Mouse (Mus musculus): ENCODE data around the gene Fbxo10. TPM values are rescaled to one million over a fixed set of nuclear protein-coding genes. Genes with fewer than 3 reads are reported as not detected.
"Not testable (repeated sequence)": the region's sequence is repeated elsewhere in the genome, so short reads cannot be mapped to it uniquely, and the experiment has no call there.

Gene Fbxo10
- total RNA-seq, 2 experiments from 2014 or later: 31.6 to 35.5 TPM

- peak in 1 of 2 experiments; percentile 27 for DNase-seq (ENCODE audit: low spot score in 2 of 2)
These were observed 36.4 kb downstream of the Fbxo10 start for GRCm38 (mm10) chr4:45047956-45048355.

GRCm38 (mm10) chr4:45047286-45047887 lies 37.0 kb downstream of the Fbxo10 start:
- DNase-seq (ENCODE audit: low spot score in 2 of 2): no peak

DNA sequence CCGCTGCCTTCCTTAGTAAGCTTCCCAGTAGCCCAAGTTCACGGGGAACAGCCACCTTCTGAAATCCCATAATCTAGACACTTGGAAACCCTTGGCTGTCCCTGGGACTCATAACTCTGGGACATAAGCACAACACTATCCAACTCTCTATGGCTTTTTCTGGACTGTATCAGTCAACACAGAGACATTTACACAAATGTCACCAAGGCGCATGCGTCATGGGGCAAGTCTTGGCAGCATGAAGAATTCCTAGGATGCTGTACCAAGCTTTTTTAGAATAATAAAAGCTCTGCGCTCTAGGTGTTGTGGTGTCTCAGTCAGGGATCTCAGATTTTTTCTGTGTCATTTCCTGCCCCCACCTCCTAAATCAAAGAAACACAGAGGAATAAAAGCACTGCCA lies 37.7 kb downstream of the Fbxo10 start:
- no peak for DNase-seq (ENCODE audit: low spot score in 2 of 2)

DNA sequence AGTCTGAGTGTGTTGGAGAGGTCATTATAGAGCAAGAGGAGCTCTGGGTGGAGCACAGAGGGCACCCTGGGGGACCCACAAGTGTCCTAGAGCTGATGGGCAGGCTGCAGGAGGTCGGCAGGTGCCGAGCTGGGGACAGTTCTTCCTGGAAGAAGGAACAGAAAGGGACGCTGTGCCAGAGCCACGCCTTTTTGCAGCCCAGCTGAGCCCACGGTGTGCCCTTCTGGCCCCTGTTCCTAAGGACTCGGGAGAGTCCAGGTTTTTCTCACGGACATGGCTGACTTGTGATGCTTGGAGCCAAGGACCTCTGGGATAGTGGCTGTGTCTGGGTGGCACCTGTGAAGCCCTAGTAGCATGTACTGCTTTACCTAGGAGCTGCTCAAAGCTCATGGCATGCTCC lies 43.6 kb downstream of the Fbxo10 start:
- DNase-seq (ENCODE audit: low spot score in 2 of 2): no peak

DNA sequence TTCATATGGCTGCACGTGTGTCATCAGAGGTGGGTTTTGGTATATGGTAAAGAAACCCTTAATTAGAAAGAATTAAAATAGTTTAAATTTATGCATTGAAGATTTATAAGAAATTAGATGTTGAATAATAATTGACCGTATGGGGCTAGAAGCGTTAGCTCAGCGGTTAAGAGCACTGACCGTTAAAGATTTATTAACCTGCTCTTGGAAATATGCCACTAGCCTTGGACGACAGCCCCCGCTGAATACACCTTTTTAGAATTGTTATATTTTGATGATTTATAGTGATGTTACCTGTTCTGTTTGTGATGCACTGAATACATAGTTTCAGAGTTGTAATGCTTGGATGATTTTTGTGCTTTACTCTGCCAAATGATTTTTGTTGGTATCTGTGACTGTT lies 44.9 kb downstream of the Fbxo10 start:
- DNase-seq (ENCODE audit: low spot score in 2 of 2): not testable (repeated sequence)

DNA sequence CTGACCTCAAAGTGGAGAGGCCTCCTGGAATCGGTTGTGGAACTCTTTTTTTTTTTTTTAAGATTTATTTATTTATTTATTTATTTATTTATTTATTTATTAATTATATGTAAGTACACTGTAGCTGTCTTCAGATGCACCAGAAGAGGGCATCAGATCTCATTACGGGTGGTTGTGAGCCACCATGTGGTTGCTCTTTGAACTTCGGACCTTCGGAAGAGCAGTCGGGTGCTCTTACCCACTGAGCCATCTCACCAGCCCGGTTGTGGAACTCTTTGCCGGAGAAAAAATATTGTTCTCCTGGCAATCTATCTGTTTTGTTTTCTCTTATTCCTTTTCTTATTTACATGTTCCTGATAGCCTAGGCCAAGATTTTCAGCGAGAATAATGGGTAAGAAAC lies 45.5 kb downstream of the Fbxo10 start:
- DNase-seq (ENCODE audit: low spot score in 2 of 2): not testable (repeated sequence)

DNA sequence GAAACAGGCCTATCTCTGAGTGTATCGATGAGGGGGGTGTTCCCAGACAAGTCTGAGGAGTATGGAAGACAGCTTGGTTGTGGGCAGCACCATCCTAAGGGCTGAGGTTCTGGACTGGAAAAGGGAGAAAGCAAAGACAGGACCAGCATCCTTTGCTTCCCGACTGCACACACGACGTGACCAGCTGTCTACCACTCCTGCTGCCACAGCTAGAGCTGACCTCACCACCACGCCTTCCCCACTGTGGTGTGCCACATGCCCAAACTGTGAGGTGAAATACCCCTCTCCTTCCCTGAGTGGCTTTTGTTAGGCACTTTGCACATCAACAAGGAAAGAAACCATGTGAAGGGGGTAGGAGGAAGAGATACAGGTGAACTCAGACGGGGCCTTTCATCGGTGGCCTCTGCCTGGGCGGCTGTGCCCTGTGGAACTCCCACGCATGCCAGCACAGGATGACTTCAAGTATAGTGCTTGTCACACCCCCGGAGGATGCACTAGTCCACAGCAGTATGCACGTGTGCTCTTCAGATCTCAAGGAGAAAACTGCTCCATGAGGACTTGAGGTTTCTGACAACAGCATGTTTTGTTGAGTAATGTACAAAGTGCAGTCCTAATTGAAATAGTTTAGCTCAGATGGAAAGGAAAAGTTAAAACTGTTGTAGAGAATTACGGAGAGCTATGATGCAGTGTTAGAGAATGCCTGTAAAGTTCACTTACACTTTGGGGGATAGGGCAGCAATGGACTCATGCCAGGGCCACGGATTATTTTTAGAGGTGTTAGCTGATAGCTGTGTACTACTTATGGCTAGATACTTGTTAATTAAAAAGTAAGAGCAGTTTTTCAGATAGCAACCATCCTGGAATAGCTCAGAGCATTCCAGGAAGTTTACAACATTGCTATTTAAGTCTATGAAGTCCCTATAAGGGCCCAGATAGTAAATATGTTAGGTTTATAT lies 46.7 kb downstream of the Fbxo10 start:
- no peak for DNase-seq (ENCODE audit: low spot score in 2 of 2)

DNA sequence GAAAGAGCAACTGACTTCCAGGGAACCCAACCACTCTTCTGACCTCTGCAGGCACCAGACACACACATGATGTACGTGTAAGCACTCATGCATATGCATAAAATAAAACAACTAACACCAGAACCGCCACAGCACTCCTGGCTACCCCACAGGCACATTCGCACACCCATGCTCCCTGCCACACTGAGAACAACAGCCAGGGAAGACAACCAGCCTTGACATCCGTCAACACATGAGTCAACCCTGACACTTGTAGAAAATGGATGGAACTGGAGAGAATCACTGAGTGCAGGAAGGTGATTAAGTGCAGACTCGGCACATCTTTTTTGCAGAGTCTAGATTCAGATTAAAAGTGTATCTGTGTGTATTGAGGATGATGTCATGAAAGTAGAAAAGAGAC lies 47.8 kb downstream of the Fbxo10 start:
- DNase-seq (ENCODE audit: low spot score in 2 of 2): no peak

DNA sequence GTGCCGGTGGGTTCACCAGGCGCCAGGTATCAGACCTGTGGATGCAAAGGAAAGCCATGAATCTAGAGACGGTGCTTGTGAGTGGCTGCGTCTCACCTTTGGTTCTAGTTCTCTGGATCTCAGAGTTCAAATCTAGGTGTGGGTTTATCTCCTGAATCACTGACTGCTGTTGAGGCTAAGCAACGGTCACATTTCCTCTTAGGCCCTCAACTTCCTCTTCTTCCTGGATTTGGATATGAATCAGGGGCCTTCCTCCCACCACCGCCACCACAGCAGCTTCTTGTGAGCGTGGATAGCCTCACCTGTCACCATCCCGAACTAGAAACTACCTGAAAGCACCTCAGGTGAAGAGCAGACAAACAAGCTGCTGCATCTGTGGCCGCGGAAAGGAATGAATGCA lies 48.4 kb downstream of the Fbxo10 start:
- no peak for DNase-seq (ENCODE audit: low spot score in 2 of 2)

GRCm38 (mm10) chr4:45034693-45035628 lies 49.4 kb downstream of the Fbxo10 start:
- no peak for DNase-seq (ENCODE audit: low spot score in 2 of 2)

DNA sequence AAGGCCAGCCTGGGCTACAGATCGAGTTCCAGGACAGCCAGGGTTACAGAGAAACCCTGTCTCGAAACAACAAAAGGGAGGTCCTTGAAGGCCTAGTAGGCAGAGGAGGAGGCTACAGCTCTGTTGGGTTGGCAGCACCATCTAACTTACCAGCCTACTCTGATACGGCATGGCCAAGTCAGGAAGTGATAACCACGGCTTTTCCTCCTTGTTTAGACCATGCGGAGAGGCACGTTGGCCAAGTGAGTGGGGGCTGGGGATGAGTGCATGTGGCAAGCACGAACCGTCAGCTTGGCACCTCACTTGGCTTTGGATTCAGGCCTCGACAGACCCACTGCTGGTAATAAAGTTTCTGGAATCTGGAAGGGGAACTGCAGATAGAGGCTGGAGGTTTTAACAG lies 51.8 kb downstream of the Fbxo10 start:
- no peak for DNase-seq (ENCODE audit: low spot score in 2 of 2)

GRCm38 (mm10) chr4:45026459-45026858 lies 57.9 kb downstream of the Fbxo10 start:
- no peak for DNase-seq (ENCODE audit: low spot score in 2 of 2)

- DNase-seq (ENCODE audit: low spot score in 2 of 2): no peak
These were observed 65.4 kb downstream of the Fbxo10 start for GRCm38 (mm10) chr4:45019009-45019408.

DNA sequence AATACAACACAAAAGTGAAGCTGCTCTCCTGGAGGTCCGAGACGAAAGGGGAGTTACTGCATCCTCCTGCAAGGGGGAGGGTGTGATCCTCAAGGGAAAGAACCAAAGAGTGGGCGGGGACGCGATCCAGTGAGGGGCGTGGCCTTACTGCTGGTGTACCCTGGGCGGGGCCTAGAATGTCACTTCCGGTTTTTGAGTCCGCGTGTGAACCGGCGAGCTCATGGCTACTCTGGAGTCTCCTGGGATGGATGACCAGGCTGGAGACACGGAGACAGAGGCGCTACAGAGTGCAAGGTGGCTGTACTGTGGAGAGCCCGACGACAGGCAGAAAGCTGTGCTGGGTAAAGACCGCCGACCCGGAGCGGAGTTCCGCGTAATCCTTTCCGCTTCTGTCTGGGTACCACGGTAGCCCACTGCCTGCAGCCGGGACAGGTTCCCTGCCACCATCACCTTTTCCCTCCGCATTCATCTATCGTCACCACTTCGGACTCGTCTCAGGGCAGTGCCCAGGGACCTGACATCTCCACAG lies 65.9 kb downstream of the Fbxo10 start, which contains the start of gene Polr1e:
Polr1e (plus strand) TSS at position 132 of the 529 bp plus-strand sequence.
- peak; percentile 81 to 87 for DNase-seq (ENCODE audit: low spot score in 2 of 2)

GRCm38 (mm10) chr4:45015615-45016014 lies 68.8 kb downstream of the Fbxo10 start:
- DNase-seq (ENCODE audit: low spot score in 2 of 2): peak; percentile 71 to 76

DNA sequence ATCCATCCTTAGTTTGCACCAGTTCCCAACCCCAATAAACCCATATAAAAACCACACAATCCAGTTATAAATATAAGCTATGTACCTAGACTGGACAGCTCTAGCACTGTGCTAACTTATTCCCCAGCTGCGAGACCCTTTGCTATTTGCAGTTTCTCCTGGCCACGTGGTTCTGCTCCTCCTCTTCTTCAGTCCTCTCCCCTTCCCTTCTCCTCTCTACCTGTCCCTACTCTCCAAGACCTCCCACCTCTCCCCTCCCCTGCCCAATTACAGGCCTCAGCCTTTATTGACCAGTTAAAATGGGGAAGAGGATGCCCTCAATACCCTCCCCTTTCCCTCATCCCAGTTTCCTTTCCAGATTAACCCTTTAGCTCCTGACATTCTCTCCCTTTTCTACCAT lies 70.9 kb downstream of the Fbxo10 start:
- DNase-seq (ENCODE audit: low spot score in 2 of 2): no peak

- DNase-seq (ENCODE audit: low spot score in 2 of 2): no peak
These were observed 71.4 kb downstream of the Fbxo10 start for GRCm38 (mm10) chr4:45013031-45013431.

- DNase-seq (ENCODE audit: low spot score in 2 of 2): peak; percentile 98
These were observed 72.1 kb downstream of the Fbxo10 start, which contains the start of gene Zbtb5 for GRCm38 (mm10) chr4:45012105-45012975. Gene Zbtb5 (minus strand): TSS chr4:45012412.

DNA sequence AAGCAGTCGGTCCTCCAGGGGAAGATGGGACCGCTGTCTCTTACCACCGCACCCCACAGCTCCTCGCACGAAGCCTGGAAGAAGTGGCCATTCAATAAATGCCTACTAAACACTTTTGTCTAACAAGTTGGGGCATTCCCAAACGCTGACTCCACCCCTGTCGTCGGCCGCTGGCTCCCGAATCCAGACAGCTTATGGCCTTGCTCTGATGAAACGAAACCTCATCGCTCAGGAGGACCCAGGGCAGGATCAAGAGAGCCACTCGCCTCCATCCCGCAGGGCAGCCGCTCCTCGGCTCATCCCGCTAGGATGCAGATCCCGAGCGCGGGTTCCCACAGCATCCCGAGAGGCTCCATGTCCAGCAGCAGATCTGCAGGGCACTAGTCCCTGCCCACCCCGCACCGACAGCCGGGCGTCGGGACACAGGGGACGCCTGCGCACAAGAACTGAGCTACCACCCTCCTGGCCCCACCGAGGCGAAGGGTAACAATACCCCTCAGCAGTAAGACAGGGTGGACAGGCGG lies 72.8 kb downstream of the Fbxo10 start:
- no peak for DNase-seq (ENCODE audit: low spot score in 2 of 2)
